Mouse (Mus musculus) MN1 (cell line): ENCODE measurements around the gene Kdsr.

Experiments used
- DNase-seq: peaks from one replicate; pipeline ENCODE4 v3.0.0-alpha.2; 2016; ENCODE audit warnings: low spot score

Kdsr gene

DNA sequence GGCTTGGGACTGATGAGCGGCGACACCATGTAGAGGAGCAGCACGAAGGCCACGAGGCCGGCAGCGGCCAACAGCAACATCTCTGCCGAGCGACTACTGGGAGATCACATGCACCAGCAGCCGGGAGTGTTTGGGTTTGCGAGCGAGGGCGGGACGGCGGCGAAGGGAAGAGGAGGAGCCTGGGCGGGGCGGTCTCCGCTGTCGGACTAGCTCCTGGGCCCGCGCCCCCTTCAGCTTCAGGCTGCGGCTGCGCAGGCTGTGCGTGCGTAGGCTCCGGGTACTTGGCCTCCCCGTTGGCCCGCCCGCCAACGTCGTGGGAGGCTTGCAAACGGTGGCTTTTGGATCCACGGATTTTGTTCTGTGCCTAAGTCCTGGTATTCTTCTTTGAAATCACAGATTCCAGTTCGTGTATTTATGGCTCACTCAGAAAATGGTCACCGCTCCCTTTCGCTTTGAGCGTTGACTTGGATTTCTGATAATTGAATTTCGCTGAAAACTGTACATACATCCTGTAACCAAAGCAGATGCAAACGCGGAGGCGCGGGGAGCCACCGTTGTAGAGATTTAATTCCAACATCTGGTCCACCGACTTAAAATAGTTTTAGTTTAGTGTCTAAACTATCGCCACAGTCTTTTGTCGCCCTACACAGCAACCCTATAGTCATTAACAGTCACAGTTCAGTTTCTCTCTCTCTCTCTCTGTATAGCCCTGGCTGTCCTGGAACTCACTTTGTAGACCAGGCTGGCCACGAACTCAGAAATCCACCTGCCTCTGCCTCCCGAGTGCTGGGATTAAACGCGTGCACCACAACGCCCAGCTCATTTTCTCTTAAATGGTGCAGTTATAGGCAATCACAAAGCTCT, at the start of gene Kdsr:
Gene Kdsr, minus strand, starts transcription at position 156 of the 864 bp plus-strand sequence.
- peak; percentile 98 for DNase-seq

- no peak for DNase-seq
These were observed 40.4 kb upstream of the Kdsr start for GRCm38 (mm10) chr1:106799931-106800330.

GRCm38 (mm10) chr1:106799406-106799805, 39.9 kb upstream of the Kdsr start:
- DNase-seq, result peak; percentile 22

GRCm38 (mm10) chr1:106796987-106797779, 37.7 kb upstream of the Kdsr start:
- no peak for DNase-seq

GRCm38 (mm10) chr1:106796542-106796924, 37.0 kb upstream of the Kdsr start, which contains the start of gene Vps4b:
TSS of gene Vps4b (minus strand) at chr1:106796728.
- peak; percentile 96 for DNase-seq

- peak; percentile 68 for DNase-seq
These were observed 36.4 kb upstream of the Kdsr start for GRCm38 (mm10) chr1:106795634-106796541.

- no peak for DNase-seq
These were observed 15.4 kb upstream of the Kdsr start for GRCm38 (mm10) chr1:106774896-106775295.

GRCm38 (mm10) chr1:106774092-106774491, 14.6 kb upstream of the Kdsr start:
- DNase-seq, result no peak

DNA sequence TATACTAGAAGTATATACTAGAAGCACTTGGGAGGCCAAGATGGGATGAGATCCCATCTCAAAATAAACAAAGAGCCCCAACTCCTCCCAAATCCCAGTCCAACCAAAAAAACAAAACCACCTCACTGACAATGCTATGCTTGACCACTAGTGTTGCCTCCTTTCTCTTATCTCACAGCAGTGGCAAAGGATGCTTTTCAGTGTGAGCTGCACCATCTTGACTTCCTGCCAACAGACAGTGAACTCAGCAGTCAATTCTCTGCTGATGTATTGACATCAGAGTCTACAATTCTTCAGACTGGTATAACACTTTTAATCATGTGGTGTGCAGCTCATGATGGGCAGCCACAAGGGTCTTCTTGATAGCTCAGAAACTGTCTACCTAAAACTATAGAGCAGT, 9.2 kb upstream of the Kdsr start:
- no peak for DNase-seq

GRCm38 (mm10) chr1:106765771-106766170, 6.2 kb upstream of the Kdsr start:
- no peak for DNase-seq

GRCm38 (mm10) chr1:106764846-106765245, 5.3 kb upstream of the Kdsr start:
- no peak for DNase-seq

DNA sequence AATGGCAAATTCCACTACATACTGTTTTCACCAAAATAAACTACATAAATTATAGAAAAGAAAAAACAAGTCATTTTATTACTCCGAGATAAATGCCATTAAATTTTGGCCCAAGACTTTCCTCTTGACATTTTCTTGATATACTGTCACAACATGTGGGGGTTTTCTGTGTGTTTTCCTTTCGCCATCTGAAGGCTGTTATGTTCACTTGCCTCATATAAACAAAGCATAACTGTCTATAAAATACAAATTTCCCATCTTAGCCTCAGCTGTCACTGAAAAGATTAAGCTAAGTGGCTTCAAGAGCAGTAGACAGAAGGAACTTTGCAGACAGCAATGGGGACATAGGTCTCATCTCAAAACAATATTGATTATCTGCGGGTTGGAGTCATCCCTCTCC, 4.8 kb upstream of the Kdsr start:
- DNase-seq, result no peak

DNA sequence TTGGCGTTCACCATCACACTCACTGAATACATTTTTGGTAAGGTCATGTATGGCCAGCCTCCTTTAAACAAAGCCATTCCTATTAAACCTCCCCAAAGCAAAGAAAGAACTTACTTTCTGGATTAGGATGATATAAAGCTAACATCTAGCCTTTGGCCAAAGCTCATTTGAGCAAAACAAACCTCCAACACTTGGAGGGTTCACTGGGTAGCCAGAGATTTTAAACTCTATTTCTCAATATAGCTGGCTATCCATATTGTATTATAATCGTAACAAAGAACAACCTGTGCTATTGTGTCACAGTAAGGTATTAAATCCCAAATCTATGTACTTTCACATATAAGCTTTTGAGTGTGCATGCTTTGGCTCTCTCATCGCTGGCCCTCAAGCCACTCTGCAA, 1.2 kb upstream of the Kdsr start:
- DNase-seq, result no peak

- DNase-seq, result peak; percentile 45
These were observed 574 bp downstream of the Kdsr start for GRCm38 (mm10) chr1:106758734-106759571.

DNA sequence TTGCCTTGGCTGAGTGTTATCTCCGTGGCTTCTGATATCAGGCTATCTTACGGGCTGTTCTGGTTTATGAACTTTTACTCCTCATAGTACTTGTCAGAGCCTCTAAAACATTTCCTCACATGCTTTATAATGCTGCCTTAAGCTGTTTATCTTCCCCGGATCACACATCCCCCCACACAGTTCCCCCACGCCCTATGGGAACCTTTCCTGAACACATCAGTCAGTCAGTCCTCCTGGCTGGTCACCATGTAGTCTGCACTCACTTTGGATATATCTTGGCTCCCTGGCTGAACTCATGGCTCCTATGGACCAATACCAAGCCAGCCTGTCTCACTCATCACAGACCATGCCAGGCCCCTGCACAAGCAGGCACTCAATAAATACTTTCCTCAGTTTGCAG, 2.9 kb downstream of the Kdsr start:
- no peak for DNase-seq

DNA sequence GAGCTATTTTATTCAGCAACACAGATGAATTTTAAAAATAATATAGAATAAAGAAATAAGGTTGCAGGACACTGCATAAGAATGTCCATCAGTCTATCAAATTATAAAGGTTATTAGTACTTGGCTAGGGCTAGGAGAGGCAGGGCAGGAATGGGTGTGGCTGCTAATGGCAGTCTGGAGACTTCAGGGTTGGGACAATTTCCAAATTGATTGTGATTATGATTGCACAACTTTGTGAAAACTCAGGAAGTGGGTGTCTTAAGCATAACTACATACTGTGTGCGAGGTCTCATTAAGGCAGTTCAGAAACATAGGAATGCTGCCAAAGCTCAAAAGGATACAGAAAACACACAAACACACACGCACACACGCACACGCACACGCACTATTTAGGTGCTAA, 7.5 kb downstream of the Kdsr start:
- no peak for DNase-seq

DNA sequence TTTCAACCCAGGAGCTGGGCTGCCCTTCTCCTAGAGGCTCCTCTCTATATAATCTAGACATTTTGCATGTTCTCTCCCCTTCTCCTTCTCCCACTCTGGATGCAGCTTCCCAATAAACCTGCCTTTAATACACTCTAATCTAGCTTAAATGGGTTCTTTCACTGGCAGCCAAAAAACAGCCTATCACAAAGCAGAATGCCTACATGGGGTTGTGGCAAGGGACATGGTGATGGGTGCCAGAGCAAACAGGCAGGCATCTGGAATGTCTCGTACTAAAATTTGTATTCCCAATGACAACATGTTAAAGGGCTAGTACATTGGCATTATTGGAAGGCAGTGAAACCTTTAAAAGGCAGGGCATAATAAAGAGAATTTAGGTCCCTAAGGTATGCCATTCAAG, 8.9 kb downstream of the Kdsr start:
- DNase-seq, result peak; percentile 67

- no peak for DNase-seq
These were observed 10.8 kb downstream of the Kdsr start for GRCm38 (mm10) chr1:106748555-106749315.

DNA sequence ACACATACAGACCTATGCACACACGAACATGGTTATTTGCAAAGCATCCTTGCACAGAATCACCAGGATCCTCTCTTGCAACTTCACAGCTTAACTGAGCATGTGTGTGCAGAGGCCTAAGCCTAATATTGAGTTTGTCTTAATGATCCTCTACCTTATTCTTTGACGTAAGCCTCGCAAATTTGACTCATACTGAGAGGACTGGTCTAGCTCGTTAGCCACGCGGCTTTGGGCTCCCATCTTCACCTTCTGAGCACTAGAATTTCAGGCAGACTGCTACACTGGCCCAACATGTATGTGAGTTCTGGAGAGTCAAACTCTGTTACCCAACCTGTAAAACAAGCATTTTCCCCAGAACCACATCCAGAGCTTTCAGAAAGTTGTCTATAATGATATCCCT, 16.5 kb downstream of the Kdsr start:
- DNase-seq, result no peak

GRCm38 (mm10) chr1:106740735-106741134, 18.8 kb downstream of the Kdsr start:
- no peak for DNase-seq
